Mouse (Mus musculus) embryonic fibroblast, embryonic 13.5 days (primary cell): Measurements from ENCODE around the gene Apeh. TPM values are rescaled to one million over a fixed set of nuclear protein-coding genes. Genes with fewer than 3 reads are reported as not detected.

Experiments
- H3K27ac ChIP-seq: 2 replicates; pipeline ENCODE4 v1.5.1; 2012; ENCODE audit warnings: low read length, control low read depth, inconsistent platforms; ENCODE audit not compliant: insufficient read depth
- H3K4me1 ChIP-seq: 2 replicates; pipeline ENCODE4 v1.6.1; 2011; ENCODE audit warnings: low read length; ENCODE audit not compliant: control insufficient read depth, insufficient read depth
- H3K4me3 ChIP-seq: 2 replicates; pipeline ENCODE4 v1.5.1; 2011; ENCODE audit warnings: mild to moderate bottlenecking, control low read depth, low read length; ENCODE audit not compliant: insufficient read depth
- CTCF ChIP-seq: IDR thresholded peaks from 2 replicates; pipeline ENCODE4 v1.5.1; 2011; ENCODE audit warnings: mild to moderate bottlenecking, control low read depth, low read length, moderate library complexity, borderline replicate concordance; ENCODE audit not compliant: insufficient read depth
- POLR2A ChIP-seq: IDR thresholded peaks from 2 replicates; pipeline ENCODE4 v1.6.1; 2011; ENCODE audit warnings: low read depth, mild to moderate bottlenecking, control low read depth, low read length, moderate library complexity
- polyA plus RNA-seq: library from polyadenylated mRNA; stranded (reverse); fragments of >200 nt; gene quantifications from 2 replicates; pipeline ENCODE4 v1.2.4, GENCODE M21; 2011; ENCODE audit warnings: low read depth; ENCODE audit not compliant: missing spikeins, insufficient read length

Apeh gene
- polyA plus RNA-seq, 1 experiment, result 53.4 TPM

DNA sequence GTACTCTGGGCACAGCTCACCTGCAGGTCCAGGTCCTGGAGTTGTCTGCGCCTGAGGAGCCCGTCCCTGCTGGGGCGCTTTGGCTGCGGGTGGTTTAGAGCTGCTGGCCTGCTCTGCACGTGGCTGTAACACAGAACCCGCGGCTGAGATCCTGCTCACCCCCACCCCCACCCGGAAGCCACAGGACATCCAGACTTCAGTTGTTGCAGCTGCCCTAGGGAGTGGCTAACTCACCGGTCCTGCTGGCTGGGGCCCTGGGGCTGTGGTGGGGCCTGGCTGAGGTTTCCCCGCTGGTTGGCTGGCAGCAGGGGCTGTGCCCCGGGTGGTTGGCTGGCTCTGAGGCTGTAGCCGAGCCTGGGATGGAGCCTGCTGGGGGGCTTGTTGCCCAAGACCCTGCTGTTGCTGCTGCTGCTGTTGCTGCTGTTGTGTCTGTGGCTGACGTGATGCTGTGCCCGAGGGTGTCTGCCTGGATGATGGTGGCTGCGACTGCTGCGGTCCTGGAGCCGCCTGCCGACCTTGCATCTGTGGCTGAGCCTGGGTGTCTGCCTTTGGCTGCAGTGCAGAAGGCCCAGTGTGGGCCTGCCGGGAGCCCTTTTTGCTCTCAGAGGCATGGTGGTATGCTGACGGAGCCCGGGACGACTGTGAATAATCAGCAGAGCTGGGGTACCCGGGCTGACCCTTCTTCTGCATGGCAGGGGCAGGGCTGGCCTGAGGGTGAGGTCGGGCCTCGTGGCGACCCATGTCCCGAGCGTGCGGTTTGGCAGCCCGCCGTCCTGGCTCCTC, 10.6 kb upstream of the Apeh start:
- H3K4me3 ChIP-seq, result no peak overlapping the region
- H3K27ac ChIP-seq, result no peak overlapping the region
- no peaks in the 10 kb centered on the region for H3K4me1 ChIP-seq
- TF ChIP-seq POLR2A (no peak), CTCF (no peak)

DNA sequence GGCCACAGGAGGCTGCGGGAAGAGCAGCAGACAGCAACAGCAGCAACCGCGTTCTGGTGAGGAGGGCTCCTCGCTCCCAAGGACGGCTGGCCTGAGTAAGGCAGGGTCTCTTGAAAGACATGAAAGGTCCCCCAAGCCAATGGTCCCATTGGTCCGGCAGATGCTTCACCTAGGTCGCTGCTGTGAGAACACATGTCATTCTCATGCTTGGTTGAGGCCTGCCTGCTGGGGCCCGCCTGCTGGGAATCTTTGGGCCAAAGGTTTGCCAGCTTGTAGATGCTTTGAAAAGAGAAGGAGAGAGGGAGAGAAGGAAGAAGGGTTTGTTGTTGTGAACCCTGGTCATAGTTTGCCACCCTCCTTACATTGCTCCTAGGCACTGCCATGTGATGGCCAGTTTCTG, 5.2 kb upstream of the Apeh start:
- H3K4me3 ChIP-seq, result no peak overlapping the region
- no peaks in the 10 kb centered on the region for H3K4me1 ChIP-seq
- TF ChIP-seq POLR2A (no peak), CTCF (no peak)
- no peak overlapping the region for H3K27ac ChIP-seq

DNA sequence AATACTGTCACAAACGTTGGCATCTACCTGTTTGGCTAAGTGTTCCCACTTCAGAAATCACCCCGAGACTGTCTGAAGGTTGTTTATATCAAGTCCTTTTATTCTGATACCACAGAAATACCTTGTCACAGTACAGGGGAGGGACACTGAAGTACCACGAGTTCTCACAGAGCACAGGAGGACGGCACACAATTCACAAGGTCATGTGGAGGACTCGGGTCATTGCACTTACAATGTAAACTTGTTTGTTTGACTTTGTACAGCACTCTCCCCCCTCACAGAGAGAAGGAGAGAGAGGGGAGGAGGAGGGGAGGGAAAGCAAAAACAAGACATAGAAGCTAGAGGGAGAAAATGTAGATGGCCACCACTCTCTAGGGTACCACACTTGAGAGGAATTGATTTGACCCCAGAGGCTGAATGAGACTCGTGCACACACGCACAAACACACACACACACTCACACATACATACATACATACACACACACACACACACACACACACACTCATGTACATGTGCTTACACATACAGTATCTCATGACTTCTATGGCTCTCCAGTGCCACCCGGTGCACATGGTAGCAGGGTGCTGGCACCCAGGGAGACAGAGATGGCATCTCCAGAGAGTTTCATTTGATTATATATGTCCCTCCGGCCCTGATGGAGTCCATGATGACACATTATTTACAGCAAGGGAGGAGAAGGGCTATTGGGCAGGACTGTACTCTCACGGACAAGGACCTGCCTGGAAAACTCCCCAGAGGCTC, 1.7 kb upstream of the Apeh start:
- Histone ChIP-seq H3K27ac (no peak overlapping the region), H3K4me3 (no peak overlapping the region), H3K4me1 (no peaks in the 10 kb centered on the region)
- TF ChIP-seq CTCF (no peak), POLR2A (no peak)

DNA sequence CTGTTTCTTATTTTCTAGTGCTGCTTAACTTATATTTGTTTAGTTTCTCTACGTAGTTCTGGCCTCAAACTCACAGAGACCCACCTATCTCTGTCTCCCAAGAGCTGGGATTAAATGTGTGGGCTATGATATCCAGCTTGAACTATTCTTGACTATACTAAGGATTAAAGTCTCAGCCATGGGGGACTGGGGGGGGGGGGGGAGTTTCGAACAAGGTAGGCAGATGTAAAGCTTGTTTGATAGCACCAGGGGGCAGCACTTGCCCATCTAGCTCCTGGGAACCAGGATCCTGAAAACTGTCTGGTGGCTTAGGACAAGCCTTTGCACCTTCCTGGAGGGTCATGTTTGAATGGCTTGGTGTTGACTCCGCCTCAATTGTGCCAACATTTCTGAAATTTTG, 1.1 kb upstream of the Apeh start:
- Histone ChIP-seq H3K4me1 (no peaks in the 10 kb centered on the region), H3K27ac (no peak overlapping the region), H3K4me3 (peak overlapping the region; percentile 81)
- TF ChIP-seq CTCF (peak; percentile 65; the same call in 1 of the 2 replicates), POLR2A (no peak)

DNA sequence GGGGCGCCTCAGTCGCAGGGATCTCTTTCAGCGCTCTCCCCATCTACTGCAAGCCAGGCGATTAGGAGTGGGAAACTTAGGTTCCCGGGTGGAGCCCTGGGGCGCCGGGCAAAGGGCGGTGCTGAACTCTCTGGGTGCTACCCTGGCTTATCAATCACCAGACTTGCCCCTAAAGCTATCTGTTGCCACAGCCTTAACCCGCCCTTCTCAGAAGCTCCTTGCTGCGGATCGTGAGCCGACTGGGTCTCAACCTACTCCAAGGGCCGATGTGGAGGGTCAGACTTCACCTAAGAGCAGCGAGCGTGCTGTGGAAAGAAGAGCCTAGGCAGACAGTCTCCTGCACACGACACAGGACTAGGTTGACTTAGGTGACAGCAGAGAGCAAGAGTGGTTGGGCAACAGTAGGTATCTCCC, 599 bp upstream of the Apeh start:
- H3K27ac ChIP-seq, result no peak overlapping the region
- H3K4me1 ChIP-seq, result no peaks in the 10 kb centered on the region
- TF ChIP-seq CTCF (no peak), POLR2A (no peak; the same call in 1 of the 2 replicates)
- H3K4me3 ChIP-seq, result peak overlapping the region; percentile 81

DNA sequence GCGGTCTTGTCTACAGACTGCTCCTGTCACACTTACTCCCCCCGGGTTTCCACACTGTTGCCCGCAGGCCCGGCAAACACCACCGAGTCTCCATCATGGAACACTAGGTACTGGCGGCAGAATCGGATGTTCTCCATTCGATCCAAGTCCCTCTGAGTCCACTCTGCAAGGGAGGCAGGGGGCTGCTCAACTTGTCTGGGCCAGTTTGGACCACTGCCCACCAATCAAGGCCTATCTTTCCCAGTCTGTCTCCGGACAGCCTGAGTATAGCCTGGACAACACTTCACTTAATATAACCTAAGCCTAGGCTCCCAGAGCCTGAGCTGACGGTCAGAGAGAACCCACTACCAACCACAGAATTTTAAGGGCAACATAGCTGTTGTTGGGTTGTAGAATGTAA, 820 bp downstream of the Apeh start:
- no peak overlapping the region for H3K27ac ChIP-seq
- TF ChIP-seq CTCF (no peak), POLR2A (no peak)
- H3K4me3 ChIP-seq, result peak overlapping the region; percentile 81
- no peaks in the 10 kb centered on the region for H3K4me1 ChIP-seq

DNA sequence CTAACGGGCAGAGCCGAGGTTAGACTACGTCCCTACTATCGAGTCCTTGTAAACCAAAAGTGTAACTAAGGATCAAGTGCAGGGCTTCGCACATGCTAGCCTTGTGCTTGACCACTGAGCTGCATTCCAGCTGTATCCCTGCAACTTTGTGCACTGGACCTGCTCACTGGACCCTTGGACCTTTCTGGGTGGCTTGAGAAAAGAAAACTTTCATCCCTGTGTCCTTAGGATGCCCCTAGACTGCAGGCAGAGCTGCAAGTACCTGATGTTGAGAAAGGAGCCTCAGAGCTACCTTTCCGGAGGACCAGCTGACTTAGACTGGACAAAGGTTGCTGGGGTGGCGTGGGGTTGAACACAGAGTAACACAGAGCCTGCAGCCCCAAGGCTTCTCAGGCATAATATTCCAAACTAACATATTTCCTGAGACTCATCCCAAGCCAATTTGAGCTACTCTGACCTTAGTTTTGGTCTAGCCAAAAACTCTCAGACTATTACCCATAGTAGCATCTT, 3.7 kb downstream of the Apeh start:
- TF ChIP-seq POLR2A, result no peak
- no peak for TF ChIP-seq CTCF
- Histone ChIP-seq H3K4me3 (no peak overlapping the region), H3K4me1 (no peaks in the 10 kb centered on the region), H3K27ac (no peak overlapping the region)

DNA sequence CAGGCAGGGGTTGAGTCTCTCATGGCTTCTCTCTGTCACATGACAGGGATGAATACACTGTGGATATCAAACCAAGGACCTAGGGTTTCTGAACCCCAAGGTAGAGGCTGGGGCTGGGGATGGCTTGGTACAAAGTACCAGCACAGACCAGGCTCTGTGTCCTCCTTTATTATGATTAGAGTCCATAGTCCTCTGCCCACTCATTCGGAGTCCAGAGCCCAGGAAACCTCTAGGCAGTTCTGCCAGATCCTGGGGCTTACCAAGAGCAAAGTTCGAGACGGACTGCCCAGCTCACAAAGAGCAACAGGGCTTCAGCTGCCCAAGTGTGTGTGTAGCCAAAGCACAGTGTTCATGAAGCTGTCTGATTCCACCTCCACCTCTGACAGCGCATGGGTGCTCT, 9.1 kb downstream of the Apeh start:
- Histone ChIP-seq H3K4me3 (no peak overlapping the region), H3K4me1 (no peaks in the 10 kb centered on the region), H3K27ac (no peak overlapping the region)
- TF ChIP-seq CTCF (no peak), POLR2A (no peak)

DNA sequence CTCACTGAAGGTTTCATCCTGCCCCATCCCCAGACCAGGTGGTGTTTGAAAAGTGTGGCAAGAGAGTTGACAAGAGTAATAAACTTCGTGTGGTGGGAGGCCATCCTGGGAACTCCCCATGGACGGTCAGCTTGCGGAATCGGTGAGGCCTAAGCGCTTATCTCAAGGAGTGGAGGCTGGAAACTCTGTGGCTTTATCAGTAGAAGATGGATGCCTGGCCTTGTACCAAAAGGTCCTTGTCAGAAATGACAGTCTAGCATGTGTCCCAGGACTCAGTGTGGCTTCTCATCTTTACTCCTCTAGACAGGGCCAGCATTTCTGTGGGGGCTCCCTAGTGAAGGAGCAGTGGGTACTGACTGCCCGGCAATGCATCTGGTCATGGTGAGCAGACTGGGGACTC, 10.8 kb downstream of the Apeh start:
- H3K27ac ChIP-seq, result no peak overlapping the region
- H3K4me1 ChIP-seq, result no peaks in the 10 kb centered on the region
- no peak overlapping the region for H3K4me3 ChIP-seq
- TF ChIP-seq CTCF, result no peak
- no peak for TF ChIP-seq POLR2A

DNA sequence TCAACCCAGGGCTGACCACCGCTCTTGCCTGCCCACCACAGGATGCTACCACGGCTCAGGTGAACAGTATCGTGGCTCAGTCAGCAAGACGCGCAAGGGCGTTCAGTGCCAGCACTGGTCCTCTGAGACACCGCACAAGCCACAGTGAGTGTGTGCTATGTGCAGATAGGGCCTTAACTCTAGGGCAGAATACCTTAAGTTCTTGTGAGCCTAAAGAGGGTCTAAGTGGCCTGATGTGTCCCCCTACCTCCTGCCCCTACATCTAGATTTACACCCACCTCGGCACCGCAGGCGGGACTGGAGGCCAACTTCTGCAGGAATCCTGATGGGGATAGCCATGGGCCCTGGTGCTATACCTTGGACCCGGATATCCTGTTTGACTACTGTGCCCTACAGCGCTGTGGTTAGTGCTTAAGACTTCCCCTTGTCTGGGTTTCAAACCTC, 11.4 kb downstream of the Apeh start, which contains the start of gene Rnf123:
Gene Rnf123 (minus strand): TSS at position 359 of the 444 bp plus-strand sequence.
- Histone ChIP-seq H3K4me3 (no peak within 1 kb of the TSS), H3K27ac (no peak within 1 kb of the TSS), H3K4me1 (no peaks in the 10 kb centered on the region)
- TF ChIP-seq POLR2A (no peak; the same call in 1 of the 2 replicates), CTCF (no peak)
